Mouse (Mus musculus): ENCODE data around the gene Rps26.
"Not testable (repeated sequence)": the region's sequence is repeated elsewhere in the genome, so short reads cannot be mapped to it uniquely, and the experiment has no call there.

Gene Rps26

GRCm38 (mm10) chr10:128641871-128642270 lies 15.3 kb upstream of the Rps26 start:
- DNase-seq (ENCODE audit: low read depth in 1 of 2, low spot score in 2 of 2), result no peak

GRCm38 (mm10) chr10:128640891-128641290 lies 14.3 kb upstream of the Rps26 start:
- DNase-seq (ENCODE audit: low read depth in 1 of 2, low spot score in 2 of 2), result no peak

GRCm38 (mm10) chr10:128639999-128640398 lies 13.5 kb upstream of the Rps26 start:
- DNase-seq (ENCODE audit: low read depth in 1 of 2, low spot score in 2 of 2), result no peak

- no peak for DNase-seq (ENCODE audit: low read depth in 1 of 2, low spot score in 2 of 2)
Observed at GRCm38 (mm10) chr10:128637011-128637410, 10.5 kb upstream of the Rps26 start.

- no peak for DNase-seq (ENCODE audit: low read depth in 1 of 2, low spot score in 2 of 2)
Observed at GRCm38 (mm10) chr10:128636561-128636960, 10.0 kb upstream of the Rps26 start.

- no peak for DNase-seq (ENCODE audit: low read depth in 1 of 2, low spot score in 2 of 2)
Observed at GRCm38 (mm10) chr10:128635697-128636096, 9.2 kb upstream of the Rps26 start.

GRCm38 (mm10) chr10:128631571-128631970 lies 5.0 kb upstream of the Rps26 start:
- no peak for DNase-seq (ENCODE audit: low read depth in 1 of 2, low spot score in 2 of 2)

GRCm38 (mm10) chr10:128630306-128630705 lies 3.8 kb upstream of the Rps26 start:
- DNase-seq (ENCODE audit: low read depth in 1 of 2, low spot score in 2 of 2), result not testable (repeated sequence)

GRCm38 (mm10) chr10:128629746-128630145 lies 3.2 kb upstream of the Rps26 start:
- DNase-seq (ENCODE audit: low read depth in 1 of 2, low spot score in 2 of 2), result no peak

GRCm38 (mm10) chr10:128627398-128628317 lies 1.1 kb upstream of the Rps26 start:
- DNase-seq (ENCODE audit: low read depth in 1 of 2, low spot score in 2 of 2), result no peak

GRCm38 (mm10) chr10:128625287-128625894 lies 1.2 kb downstream of the Rps26 start:
- DNase-seq (ENCODE audit: low read depth in 1 of 2, low spot score in 2 of 2), result no peak

- not testable (repeated sequence) for DNase-seq (ENCODE audit: low read depth in 1 of 2, low spot score in 2 of 2)
Observed at GRCm38 (mm10) chr10:128623106-128623613, 3.4 kb downstream of the Rps26 start.

- no peak for DNase-seq (ENCODE audit: low read depth in 1 of 2, low spot score in 2 of 2)
Observed at GRCm38 (mm10) chr10:128622702-128623101, 3.8 kb downstream of the Rps26 start.

- DNase-seq (ENCODE audit: low read depth in 1 of 2, low spot score in 2 of 2), result no peak
Observed at GRCm38 (mm10) chr10:128621986-128622520, 4.5 kb downstream of the Rps26 start.

GRCm38 (mm10) chr10:128620241-128620640 lies 6.3 kb downstream of the Rps26 start:
- no peak for DNase-seq (ENCODE audit: low read depth in 1 of 2, low spot score in 2 of 2)

- DNase-seq (ENCODE audit: low read depth in 1 of 2, low spot score in 2 of 2), result not testable (repeated sequence)
Observed at GRCm38 (mm10) chr10:128619148-128619547, 7.4 kb downstream of the Rps26 start.

GRCm38 (mm10) chr10:128618570-128618969 lies 8.0 kb downstream of the Rps26 start:
- DNase-seq (ENCODE audit: low read depth in 1 of 2, low spot score in 2 of 2), result no peak

GRCm38 (mm10) chr10:128615798-128616448 lies 10.6 kb downstream of the Rps26 start:
- DNase-seq (ENCODE audit: low read depth in 1 of 2, low spot score in 2 of 2), result not testable (repeated sequence)

GRCm38 (mm10) chr10:128614934-128615333 lies 11.6 kb downstream of the Rps26 start:
- DNase-seq (ENCODE audit: low read depth in 1 of 2, low spot score in 2 of 2), result no peak

- not testable (repeated sequence) for DNase-seq (ENCODE audit: low read depth in 1 of 2, low spot score in 2 of 2)
Observed at GRCm38 (mm10) chr10:128613820-128614219, 12.7 kb downstream of the Rps26 start.

GRCm38 (mm10) chr10:128613154-128613440 lies 13.4 kb downstream of the Rps26 start:
- no peak for DNase-seq (ENCODE audit: low read depth in 1 of 2, low spot score in 2 of 2)

Data from monocyte, adult 2 months (primary cell).